Mouse (Mus musculus): ENCODE measurements around the gene Limk1. TPM values are rescaled to one million over a fixed set of nuclear protein-coding genes. Genes with fewer than 3 reads are reported as not detected.

The Limk1 gene
- total RNA-seq, 2 experiments from 2014 or later: 1.5 to 2.2 TPM

DNA sequence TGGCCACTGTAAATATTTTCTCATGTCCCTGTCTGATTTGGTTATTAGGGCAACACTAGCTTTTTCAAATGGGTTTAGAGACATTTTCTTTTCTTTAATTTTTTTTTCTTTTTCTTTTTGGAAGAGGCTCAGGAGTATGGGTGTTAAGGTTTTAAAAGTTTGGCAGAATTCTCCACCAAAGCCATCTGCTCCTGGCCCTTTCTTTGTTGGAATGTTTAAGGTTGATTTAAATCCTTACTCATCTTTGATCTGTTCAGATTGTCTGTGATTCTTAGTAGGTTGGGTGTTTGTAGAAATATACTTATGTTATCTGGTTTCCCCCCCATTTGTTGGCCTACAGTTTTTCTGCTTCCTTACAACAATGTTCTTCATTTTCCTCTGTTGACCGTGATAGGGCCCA is 4.3 kb upstream of the Limk1 start:
- no peak for DNase-seq
- no peak for TF ChIP-seq CTCF (IDR thresholded peaks at IDR 0.05)
- H3K4me3 ChIP-seq: no peak overlapping the region
- intact Hi-C loops (cut with DNase I): no loop called here
- no peak overlapping the region for H3K27ac ChIP-seq

DNA sequence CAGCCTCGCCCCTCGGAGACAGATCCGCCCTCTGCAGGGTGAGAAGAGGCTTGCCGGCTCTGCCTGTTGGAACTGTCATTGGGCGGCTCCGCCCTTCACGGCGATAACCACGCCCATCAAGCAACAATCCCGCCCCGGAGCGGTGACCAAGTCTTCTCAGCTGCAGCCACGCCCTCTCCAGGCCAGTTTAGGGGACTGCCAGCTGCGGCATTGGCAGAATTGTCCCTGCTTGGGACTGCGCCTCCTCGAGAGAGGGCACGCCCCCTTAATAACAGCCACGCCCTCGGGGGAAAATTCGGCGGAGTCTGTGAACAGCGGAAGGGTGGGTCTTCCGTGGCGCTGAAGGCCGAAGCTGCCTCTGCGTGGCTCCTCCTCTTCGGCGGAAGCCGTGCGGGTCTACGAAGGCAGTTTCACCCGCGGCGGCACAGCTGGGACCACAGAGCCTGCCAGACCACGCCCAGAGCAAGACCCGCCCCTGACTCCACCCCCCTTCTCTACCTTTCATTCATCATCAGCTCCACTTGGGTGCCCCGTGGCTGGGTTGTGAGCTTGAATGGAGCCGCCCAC is 403 bp upstream of the Limk1 start:
- Histone ChIP-seq H3K27ac (peak overlapping the region; percentile 85), H3K4me3 (peak overlapping the region; percentile 87)
- TF ChIP-seq CTCF (IDR thresholded peaks at IDR 0.05): peak; percentile 57
- intact Hi-C loops (cut with DNase I): loop anchor here (5.0 kb wide), 2 partner anchors 52 to 106 kb away; partner anchors contain the start of genes Eif4h and Rfc2
- DNase-seq: peak; percentile 99

DNA sequence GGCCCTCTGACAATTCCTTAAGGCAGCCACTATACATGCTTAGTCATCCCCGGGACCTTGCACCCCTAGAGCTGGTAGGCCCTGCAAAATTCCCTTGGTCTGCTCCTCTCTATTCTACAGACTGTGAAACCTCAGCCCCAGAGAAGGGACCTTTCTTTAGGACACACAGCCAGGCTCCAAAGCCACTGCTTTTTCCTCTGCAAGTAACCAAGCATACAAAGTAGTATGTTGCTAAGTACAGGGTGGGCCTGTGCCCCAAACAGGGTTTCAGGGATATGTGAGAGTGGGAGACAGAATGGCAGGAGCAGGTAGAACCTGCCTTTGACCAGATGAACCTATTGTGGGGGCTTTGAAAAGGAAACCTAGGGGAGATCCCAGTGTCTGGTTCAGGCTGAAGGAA is 1.2 kb downstream of the Limk1 start:
- no peak for TF ChIP-seq CTCF (IDR thresholded peaks at IDR 0.05)
- intact Hi-C loops (cut with DNase I): loop anchor here (5.0 kb wide), 2 partner anchors 50 to 105 kb away; partner anchors contain the start of genes Eif4h and Rfc2
- H3K4me3 ChIP-seq: peak overlapping the region; percentile 87; the same call in 1 of the 2 replicates

DNA sequence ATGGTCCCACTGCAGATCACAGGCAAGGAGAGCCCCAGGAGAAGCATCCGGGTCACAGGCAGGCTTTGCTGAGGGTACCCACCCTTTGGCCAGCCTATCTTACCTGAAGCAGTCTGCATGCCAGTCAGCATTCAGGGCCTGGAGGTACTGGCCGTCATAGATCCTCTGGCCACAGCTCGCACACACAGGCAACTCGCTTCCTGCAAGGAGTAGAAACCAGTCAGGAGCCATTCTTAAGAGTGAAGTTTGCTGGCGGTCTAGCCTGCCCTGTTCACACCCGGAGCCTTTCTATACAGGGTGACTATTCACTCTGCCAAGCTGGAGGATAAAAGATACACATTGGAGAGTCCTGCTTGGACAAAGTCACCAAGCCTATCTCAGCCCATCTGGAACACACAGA is 1.9 kb downstream of the Limk1 start:
- no peak for TF ChIP-seq CTCF (IDR thresholded peaks at IDR 0.05)
- intact Hi-C loops (cut with DNase I): loop anchor here (5.0 kb wide), 2 partner anchors 49 to 104 kb away; partner anchors contain the start of genes Eif4h and Rfc2
- Histone ChIP-seq H3K27ac (no peak overlapping the region), H3K4me3 (no peak overlapping the region)
- DNase-seq: no peak

More for the DNA sequence above, 1.2 kb downstream of the Limk1 start:
- no peak for DNase-seq
- no peak overlapping the region for H3K27ac ChIP-seq

DNA sequence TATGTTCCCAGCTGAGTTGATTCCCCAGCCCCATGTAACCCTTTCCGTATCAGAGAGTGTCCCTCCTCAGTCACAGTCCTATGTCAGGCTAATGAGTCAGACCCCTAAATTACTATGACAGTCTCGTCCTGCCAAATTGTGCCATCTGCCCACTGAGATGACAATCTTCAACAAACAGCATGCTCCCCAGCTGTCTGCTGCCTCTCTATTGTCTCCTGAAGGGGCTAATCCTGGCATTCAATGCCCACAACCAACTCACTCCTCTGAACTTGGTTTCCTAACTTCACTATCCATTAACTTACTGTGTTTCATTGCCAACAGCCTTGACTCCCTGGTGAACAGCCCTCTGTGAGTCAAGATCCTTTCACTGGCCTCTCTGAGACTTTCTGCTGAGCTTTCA is 4.0 kb downstream of the Limk1 start:
- DNase-seq: no peak
- Histone ChIP-seq H3K27ac (no peak overlapping the region), H3K4me3 (no peak overlapping the region)
- no peak for TF ChIP-seq CTCF (IDR thresholded peaks at IDR 0.05)
- intact Hi-C loops (cut with DNase I): no loop called here

DNA sequence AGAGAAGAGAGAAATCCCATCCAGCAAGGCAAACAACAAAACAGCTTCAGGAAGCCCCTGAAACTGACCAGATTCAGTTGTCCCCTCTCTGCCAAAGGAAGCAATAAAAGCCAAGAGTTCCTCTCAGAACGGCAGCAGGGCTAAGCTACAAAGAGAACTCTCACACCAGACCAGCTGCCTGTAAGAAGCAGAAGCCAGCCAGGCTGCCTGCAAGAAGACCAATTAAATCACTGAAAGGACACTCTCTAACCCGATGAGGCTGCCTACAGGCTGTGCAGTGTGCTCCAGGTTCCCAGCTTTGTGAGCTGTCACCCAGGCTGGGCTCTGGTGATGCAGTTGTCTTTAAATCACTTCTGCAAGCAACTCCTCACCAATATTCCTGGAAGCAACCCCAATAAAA is 4.6 kb downstream of the Limk1 start:
- intact Hi-C loops (cut with DNase I): no loop called here
- no peak for TF ChIP-seq CTCF (IDR thresholded peaks at IDR 0.05)
- H3K4me3 ChIP-seq: no peak overlapping the region
- no peak for DNase-seq
- H3K27ac ChIP-seq: no peak overlapping the region

DNA sequence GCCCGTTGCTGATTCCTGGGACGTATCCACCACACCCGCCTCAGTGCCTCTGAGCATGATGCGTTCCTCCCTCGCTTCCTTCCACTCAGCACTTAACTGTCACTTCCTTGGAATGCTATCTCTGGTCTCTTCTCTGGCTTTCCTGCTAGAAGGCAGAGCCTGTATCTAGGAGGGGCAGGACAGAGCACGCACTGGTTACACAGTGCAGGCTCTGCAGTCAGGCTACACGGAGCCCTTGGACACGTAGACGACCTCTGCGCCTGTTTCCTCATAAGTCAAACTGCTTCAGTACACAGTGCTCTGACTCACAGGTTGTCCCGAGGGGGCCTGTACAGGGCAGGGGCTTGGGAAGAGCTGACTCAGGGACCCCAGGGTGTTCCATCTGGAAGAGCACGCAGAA is 8.2 kb downstream of the Limk1 start:
- intact Hi-C loops (cut with DNase I): no loop called here
- Histone ChIP-seq H3K4me3 (no peak overlapping the region), H3K27ac (peak overlapping the region; percentile 73)
- DNase-seq: peak; percentile 46
- no peak for TF ChIP-seq CTCF (IDR thresholded peaks at IDR 0.05)

DNA sequence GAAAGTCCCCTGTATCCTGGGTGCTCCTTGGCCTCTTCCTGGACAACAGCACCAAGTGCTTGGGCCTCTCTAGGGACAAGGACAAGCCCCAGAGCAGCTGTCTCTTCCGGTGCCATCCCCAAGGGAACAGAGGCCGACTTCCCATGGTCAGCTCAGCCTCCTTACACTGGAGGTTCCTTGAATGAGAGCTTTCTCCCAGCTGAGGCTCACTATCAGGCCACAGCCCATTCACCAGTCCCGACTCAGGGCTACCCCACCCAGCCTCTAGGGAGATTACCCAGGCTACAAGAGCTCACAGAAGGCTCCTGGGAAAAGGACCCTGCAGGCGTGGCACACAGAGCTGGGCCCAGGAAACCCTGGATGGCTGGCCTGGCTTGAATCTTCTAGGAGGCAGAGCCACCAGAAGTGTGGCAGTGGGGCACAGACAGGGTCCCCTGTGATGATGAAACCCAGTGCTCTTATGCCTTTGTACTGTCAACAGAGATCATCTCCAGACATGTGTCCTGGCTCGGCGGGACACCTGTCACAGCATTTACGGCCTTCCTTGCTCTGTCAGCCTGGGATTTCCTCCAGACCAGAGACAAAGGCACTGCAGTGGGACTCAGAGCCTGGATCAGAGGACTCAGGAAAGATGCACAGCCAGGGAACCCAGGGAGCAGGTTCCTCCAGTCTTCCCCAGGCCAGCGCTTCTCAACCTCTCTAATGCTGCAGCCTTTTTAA is 9.4 kb downstream of the Limk1 start:
- DNase-seq: peak; percentile 43
- Histone ChIP-seq H3K27ac (peak overlapping the region; percentile 73), H3K4me3 (peak overlapping the region; percentile 69; the same call in 1 of the 2 replicates)
- intact Hi-C loops (cut with DNase I): no loop called here
- TF ChIP-seq CTCF (IDR thresholded peaks at IDR 0.05): no peak

DNA sequence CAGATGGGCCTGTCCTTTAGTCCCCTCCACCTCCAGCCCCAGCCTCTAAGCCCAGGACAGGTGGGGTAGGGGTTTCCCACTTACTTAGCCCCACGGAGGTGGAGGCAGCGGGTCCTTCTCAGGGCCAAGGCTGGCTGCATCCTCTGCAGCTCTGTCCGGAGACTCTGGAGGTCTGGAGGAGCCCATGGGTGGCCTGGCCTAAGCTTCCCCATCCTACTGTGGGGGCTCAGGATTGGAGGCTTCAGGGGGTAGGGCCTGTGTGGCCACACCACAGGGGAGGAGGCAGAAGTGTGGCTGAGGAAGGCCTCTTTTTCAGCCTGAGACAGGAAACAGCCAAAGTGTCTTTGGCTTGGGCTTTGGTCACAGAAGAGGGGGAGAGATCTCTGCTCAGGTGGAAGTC is 10.4 kb downstream of the Limk1 start:
- Histone ChIP-seq H3K4me3 (peak overlapping the region; percentile 69), H3K27ac (peak overlapping the region; percentile 73)
- peak; percentile 66 for DNase-seq
- TF ChIP-seq CTCF (IDR thresholded peaks at IDR 0.05): no peak
- intact Hi-C loops (cut with DNase I): no loop called here

DNA sequence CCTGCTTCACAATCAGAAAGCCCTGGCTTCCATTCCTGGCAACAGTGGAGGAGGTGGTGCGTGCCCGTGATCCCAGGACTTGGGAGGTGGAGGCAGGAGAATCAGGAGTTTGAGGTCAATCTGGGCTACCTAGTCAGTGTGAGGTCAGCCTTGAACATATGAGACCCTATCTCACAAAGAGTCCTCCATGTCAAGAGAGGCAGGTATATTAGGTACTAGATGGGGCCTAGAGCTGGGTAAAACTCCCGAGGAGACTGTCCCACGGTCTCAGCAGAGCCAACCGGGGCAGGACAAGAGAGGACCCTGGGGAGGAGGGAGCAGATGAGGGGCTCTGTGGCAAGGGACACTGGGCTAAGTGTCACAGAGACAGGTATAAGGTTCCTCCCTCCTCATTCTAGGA is 10.9 kb downstream of the Limk1 start:
- intact Hi-C loops (cut with DNase I): no loop called here
- no peak for DNase-seq
- peak overlapping the region; percentile 73 for H3K27ac ChIP-seq
- TF ChIP-seq CTCF (IDR thresholded peaks at IDR 0.05): no peak
- peak overlapping the region; percentile 69 for H3K4me3 ChIP-seq

DNA sequence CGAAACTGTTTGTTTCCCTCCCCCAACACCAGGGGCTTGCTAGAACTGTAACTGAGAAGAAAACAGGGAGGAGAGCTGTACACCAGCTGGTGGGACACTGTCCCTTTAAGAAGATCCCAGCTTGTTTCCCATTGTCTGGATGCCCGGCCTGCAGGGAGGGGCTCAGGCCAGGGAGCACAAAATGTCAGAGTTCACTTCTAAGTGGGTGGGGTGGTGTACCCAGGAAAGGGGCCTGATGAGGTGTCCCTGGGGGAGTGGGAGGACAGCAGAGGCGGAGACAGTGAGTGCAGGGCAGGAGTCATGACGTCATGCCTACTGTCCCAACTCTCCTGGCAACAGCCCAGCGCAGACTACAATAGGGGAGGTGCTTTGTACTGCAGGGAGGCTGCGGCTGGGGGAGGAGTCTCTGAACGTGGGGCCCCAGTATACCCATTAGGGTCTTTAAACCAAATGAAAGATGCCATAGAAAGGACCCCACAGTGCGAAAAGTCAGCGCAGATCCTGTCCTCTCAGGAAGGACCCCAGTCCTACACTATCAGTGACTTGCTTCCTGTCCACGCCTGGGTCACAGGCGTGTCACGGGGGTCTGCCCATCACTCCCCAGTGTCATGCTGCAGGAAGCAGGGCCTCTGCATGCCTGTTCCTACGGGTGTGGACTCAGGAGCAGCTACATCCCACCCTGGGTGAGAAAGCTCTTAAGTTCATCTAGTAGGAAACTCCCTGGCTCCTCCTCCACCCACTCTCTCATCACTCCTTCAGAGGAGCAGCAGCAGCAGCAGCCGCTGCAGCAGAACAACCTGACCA is 12.2 kb downstream of the Limk1 start:
- Histone ChIP-seq H3K27ac (peak overlapping the region; percentile 73), H3K4me3 (peak overlapping the region; percentile 69)
- TF ChIP-seq CTCF (IDR thresholded peaks at IDR 0.05): no peak
- intact Hi-C loops (cut with DNase I): no loop called here
- peak; percentile 86 for DNase-seq

DNA sequence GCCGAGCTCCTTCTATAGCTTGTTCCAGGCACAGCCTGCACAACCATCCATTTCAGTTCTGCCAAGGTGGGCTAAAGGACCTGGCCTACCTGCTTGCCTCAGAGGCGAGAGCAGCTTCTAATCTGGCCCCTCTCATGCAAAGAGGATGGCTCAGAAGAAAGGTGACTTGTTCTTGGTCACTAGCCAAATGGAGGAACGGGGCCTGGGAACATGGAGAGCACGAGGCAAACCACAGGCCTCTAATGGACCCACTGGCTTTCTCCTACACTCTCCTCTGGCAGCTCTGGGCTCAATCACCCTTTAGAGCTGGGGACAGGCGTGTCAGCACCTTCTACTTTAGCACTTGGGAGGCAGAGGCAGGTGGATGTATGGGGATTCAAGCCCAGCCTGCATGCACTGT is 13.4 kb downstream of the Limk1 start:
- intact Hi-C loops (cut with DNase I): no loop called here
- TF ChIP-seq CTCF (IDR thresholded peaks at IDR 0.05): no peak
- DNase-seq: no peak
- Histone ChIP-seq H3K4me3 (no peak overlapping the region), H3K27ac (peak overlapping the region; percentile 73)

DNA sequence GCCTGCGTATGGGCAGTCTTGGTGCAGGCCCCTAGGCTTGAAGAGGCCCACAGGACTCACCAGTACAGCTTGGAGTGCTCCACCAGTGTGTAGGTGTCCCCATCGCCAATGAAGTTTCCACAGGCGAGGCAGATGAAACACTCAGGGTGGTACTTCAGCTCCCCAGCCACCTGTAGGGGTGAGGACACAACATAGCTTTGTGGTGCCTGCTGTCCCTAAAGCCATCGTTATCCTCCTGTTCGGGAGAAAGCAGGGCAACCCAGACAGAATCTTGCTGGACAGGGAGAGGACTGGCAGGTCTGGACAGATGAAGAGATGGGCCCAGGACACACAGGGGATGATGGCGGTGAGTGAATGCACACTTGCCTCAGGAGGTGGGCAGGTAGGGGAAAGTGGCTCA is 15.8 kb downstream of the Limk1 start:
- intact Hi-C loops (cut with DNase I): no loop called here
- no peak for DNase-seq

More for the DNA sequence above, 15.8 kb downstream of the Limk1 start:
- H3K27ac ChIP-seq: no peak overlapping the region
- H3K4me3 ChIP-seq: no peak overlapping the region
- no peak for TF ChIP-seq CTCF (IDR thresholded peaks at IDR 0.05)

Measured in gastrocnemius, adult 2 months (tissue).